Mouse (Mus musculus): ENCODE data around the gene Isy1. TPM values are rescaled to one million over a fixed set of nuclear protein-coding genes. Genes with fewer than 3 reads are reported as not detected.
A peak's percentile ranks its signal among the peaks of the same experiment; 100 is the strongest.

Gene Isy1
- polyA plus RNA-seq, 1 experiment from 2014 or later: 17.5 TPM

GRCm38 (mm10) chr6:87790779-87791480 lies 47.7 kb downstream of the Isy1 start:
- Histone ChIP-seq H3K9me3 (replicated peaks; ENCODE audit: control insufficient read depth, low read length) (no peaks in the 10 kb centered on the region), H3K27me3 (ENCODE audit: control insufficient read depth, insufficient read depth, low read depth, low read length) (no peaks in the 10 kb centered on the region), H3K9ac (ENCODE audit: low read depth, low read length) (peak overlapping the region; percentile 62), H3K4me2 (ENCODE audit: low read depth, low read length) (peak overlapping the region; percentile 60), H3K4me1 (ENCODE audit: control insufficient read depth, low read depth, low read length) (peaks cover 62% of the 10 kb centered on the region), H3K27ac (ENCODE audit: low read length) (peak overlapping the region; percentile 98), H3K36me3 (ENCODE audit: control insufficient read depth, insufficient read depth) (peaks cover 35% of the 10 kb centered on the region), H3K4me3 (ENCODE audit: low read depth, low read length) (peak overlapping the region; percentile 30)
- peak; percentile 96 for ATAC-seq (ENCODE audit: low read depth)
- WGBS (ENCODE audit: insufficient replicate concordance): 21% methylated on average over 7 of the region's 7 CpGs

GRCm38 (mm10) chr6:87789791-87790190 lies 48.8 kb downstream of the Isy1 start:
- peak overlapping the region; percentile 98 for H3K27ac ChIP-seq (ENCODE audit: low read length)
- H3K4me1 ChIP-seq (ENCODE audit: control insufficient read depth, low read depth, low read length): peaks cover 54% of the 10 kb centered on the region
- 56% methylated on average over 6 of the region's 6 CpGs for WGBS (ENCODE audit: insufficient replicate concordance)
- ATAC-seq (ENCODE audit: low read depth): no peak
- H3K9ac ChIP-seq (ENCODE audit: low read depth, low read length): peak overlapping the region; percentile 40; the same call in 1 of the 2 replicates
- no peak overlapping the region for H3K4me2 ChIP-seq (ENCODE audit: low read depth, low read length)
- no peaks in the 10 kb centered on the region for H3K27me3 ChIP-seq (ENCODE audit: control insufficient read depth, insufficient read depth, low read depth, low read length)
- H3K36me3 ChIP-seq (ENCODE audit: control insufficient read depth, insufficient read depth): peaks cover 35% of the 10 kb centered on the region
- no peak overlapping the region for H3K4me3 ChIP-seq (ENCODE audit: low read depth, low read length)
- H3K9me3 ChIP-seq (replicated peaks; ENCODE audit: control insufficient read depth, low read length): no peaks in the 10 kb centered on the region

GRCm38 (mm10) chr6:87788896-87789587 lies 49.6 kb downstream of the Isy1 start:
- Histone ChIP-seq H3K4me1 (ENCODE audit: control insufficient read depth, low read depth, low read length) (peaks cover 56% of the 10 kb centered on the region), H3K27ac (ENCODE audit: low read length) (peak overlapping the region; percentile 98), H3K4me2 (ENCODE audit: low read depth, low read length) (no peak overlapping the region), H3K9me3 (replicated peaks; ENCODE audit: control insufficient read depth, low read length) (no peaks in the 10 kb centered on the region), H3K36me3 (ENCODE audit: control insufficient read depth, insufficient read depth) (peaks cover 28% of the 10 kb centered on the region), H3K4me3 (ENCODE audit: low read depth, low read length) (no peak overlapping the region), H3K9ac (ENCODE audit: low read depth, low read length) (peak overlapping the region; percentile 40), H3K27me3 (ENCODE audit: control insufficient read depth, insufficient read depth, low read depth, low read length) (no peaks in the 10 kb centered on the region)
- ATAC-seq (ENCODE audit: low read depth): no peak
- WGBS (ENCODE audit: insufficient replicate concordance): 36% methylated on average over 5 of the region's 5 CpGs

- Histone ChIP-seq H3K27ac (ENCODE audit: low read length) (peak overlapping the region; percentile 98), H3K36me3 (ENCODE audit: control insufficient read depth, insufficient read depth) (peaks cover 23% of the 10 kb centered on the region), H3K9ac (ENCODE audit: low read depth, low read length) (no peak overlapping the region)
These were observed 50.2 kb downstream of the Isy1 start for GRCm38 (mm10) chr6:87788266-87788895.

GRCm38 (mm10) chr6:87787108-87787890 lies 51.3 kb downstream of the Isy1 start:
- Histone ChIP-seq H3K9me3 (replicated peaks; ENCODE audit: control insufficient read depth, low read length) (no peaks in the 10 kb centered on the region), H3K27me3 (ENCODE audit: control insufficient read depth, insufficient read depth, low read depth, low read length) (no peaks in the 10 kb centered on the region), H3K27ac (ENCODE audit: low read length) (peak overlapping the region; percentile 46), H3K4me3 (ENCODE audit: low read depth, low read length) (no peak overlapping the region), H3K4me2 (ENCODE audit: low read depth, low read length) (no peak overlapping the region), H3K4me1 (ENCODE audit: control insufficient read depth, low read depth, low read length) (peaks cover 55% of the 10 kb centered on the region), H3K36me3 (ENCODE audit: control insufficient read depth, insufficient read depth) (peaks cover 14% of the 10 kb centered on the region), H3K9ac (ENCODE audit: low read depth, low read length) (peak overlapping the region; percentile 25; the same call in 1 of the 2 replicates)
- ATAC-seq (ENCODE audit: low read depth): no peak
- WGBS (ENCODE audit: insufficient replicate concordance): 66% methylated on average over 6 of the region's 6 CpGs

More at GRCm38 (mm10) chr6:87788266-87788895, 50.2 kb downstream of the Isy1 start:
- H3K4me3 ChIP-seq (ENCODE audit: low read depth, low read length): no peak overlapping the region
- no peaks in the 10 kb centered on the region for H3K27me3 ChIP-seq (ENCODE audit: control insufficient read depth, insufficient read depth, low read depth, low read length)
- H3K4me2 ChIP-seq (ENCODE audit: low read depth, low read length): no peak overlapping the region
- no peaks in the 10 kb centered on the region for H3K9me3 ChIP-seq (replicated peaks; ENCODE audit: control insufficient read depth, low read length)
- peaks cover 57% of the 10 kb centered on the region for H3K4me1 ChIP-seq (ENCODE audit: control insufficient read depth, low read depth, low read length)
- no peak for ATAC-seq (ENCODE audit: low read depth)
- 85% methylated on average over 9 of the region's 9 CpGs for WGBS (ENCODE audit: insufficient replicate concordance)

GRCm38 (mm10) chr6:87786621-87787020 lies 52.0 kb downstream of the Isy1 start:
- no peak overlapping the region for H3K4me3 ChIP-seq (ENCODE audit: low read depth, low read length)
- H3K9me3 ChIP-seq (replicated peaks; ENCODE audit: control insufficient read depth, low read length): no peaks in the 10 kb centered on the region
- H3K4me1 ChIP-seq (ENCODE audit: control insufficient read depth, low read depth, low read length): peaks cover 48% of the 10 kb centered on the region
- no peak for ATAC-seq (ENCODE audit: low read depth)
- H3K27me3 ChIP-seq (ENCODE audit: control insufficient read depth, insufficient read depth, low read depth, low read length): no peaks in the 10 kb centered on the region
- no peak overlapping the region for H3K9ac ChIP-seq (ENCODE audit: low read depth, low read length)
- peak overlapping the region; percentile 46; the same call in 1 of the 2 replicates for H3K27ac ChIP-seq (ENCODE audit: low read length)
- peaks cover 8% of the 10 kb centered on the region; the same call in 1 of the 2 replicates for H3K36me3 ChIP-seq (ENCODE audit: control insufficient read depth, insufficient read depth)
- H3K4me2 ChIP-seq (ENCODE audit: low read depth, low read length): no peak overlapping the region
- WGBS (ENCODE audit: insufficient replicate concordance): 69% methylated on average over 5 of the region's 5 CpGs

- H3K36me3 ChIP-seq (ENCODE audit: control insufficient read depth, insufficient read depth): no peaks in the 10 kb centered on the region; the same call in 1 of the 2 replicates
These were observed 54.6 kb downstream of the Isy1 start for GRCm38 (mm10) chr6:87784033-87784432.

GRCm38 (mm10) chr6:87780546-87781301 lies 57.9 kb downstream of the Isy1 start:
- Histone ChIP-seq H3K9ac (ENCODE audit: low read depth, low read length) (no peak overlapping the region), H3K4me3 (ENCODE audit: low read depth, low read length) (no peak overlapping the region), H3K9me3 (replicated peaks; ENCODE audit: control insufficient read depth, low read length) (no peaks in the 10 kb centered on the region), H3K27ac (ENCODE audit: low read length) (no peak overlapping the region), H3K4me1 (ENCODE audit: control insufficient read depth, low read depth, low read length) (peaks cover 35% of the 10 kb centered on the region), H3K4me2 (ENCODE audit: low read depth, low read length) (no peak overlapping the region), H3K27me3 (ENCODE audit: control insufficient read depth, insufficient read depth, low read depth, low read length) (no peaks in the 10 kb centered on the region), H3K36me3 (ENCODE audit: control insufficient read depth, insufficient read depth) (no peaks in the 10 kb centered on the region)
- no peak for ATAC-seq (ENCODE audit: low read depth)
- WGBS (ENCODE audit: insufficient replicate concordance): 77% methylated on average over 10 of the region's 10 CpGs

More at GRCm38 (mm10) chr6:87784033-87784432, 54.6 kb downstream of the Isy1 start:
- Histone ChIP-seq H3K27ac (ENCODE audit: low read length) (no peak overlapping the region; the same call in 1 of the 2 replicates), H3K4me3 (ENCODE audit: low read depth, low read length) (no peak overlapping the region), H3K27me3 (ENCODE audit: control insufficient read depth, insufficient read depth, low read depth, low read length) (no peaks in the 10 kb centered on the region), H3K9ac (ENCODE audit: low read depth, low read length) (no peak overlapping the region), H3K4me2 (ENCODE audit: low read depth, low read length) (no peak overlapping the region), H3K4me1 (ENCODE audit: control insufficient read depth, low read depth, low read length) (peaks cover 24% of the 10 kb centered on the region), H3K9me3 (replicated peaks; ENCODE audit: control insufficient read depth, low read length) (no peaks in the 10 kb centered on the region)
- ATAC-seq (ENCODE audit: low read depth): 0 out of 2 replicates have a peak, but pooled peaks have one; percentile 54
- WGBS (ENCODE audit: insufficient replicate concordance): 29% methylated on average over 8 of the region's 8 CpGs
